Mouse (Mus musculus) thymus, adult 2 months (tissue): ENCODE data around the gene Frmd4a.

Experiments used
- CTCF ChIP-seq: fragments of 200-500 bp; IDR thresholded peaks from 2 replicates; pipeline ENCODE4 v1.5.1; 2012; ENCODE audit warnings: mild to moderate bottlenecking, control low read depth, low read length, moderate library complexity, borderline replicate concordance; ENCODE audit not compliant: control insufficient read depth, poor library complexity, insufficient read depth; ENCODE audit errors: extremely low read depth
- POLR2A ChIP-seq: fragments of 200-500 bp; IDR thresholded peaks from 2 replicates; pipeline ENCODE4 v1.6.1; 2012; ENCODE audit warnings: mild to moderate bottlenecking, low read length, control low read depth, moderate library complexity; ENCODE audit not compliant: control insufficient read depth, poor library complexity, insufficient read depth; ENCODE audit errors: extremely low read depth

DNA sequence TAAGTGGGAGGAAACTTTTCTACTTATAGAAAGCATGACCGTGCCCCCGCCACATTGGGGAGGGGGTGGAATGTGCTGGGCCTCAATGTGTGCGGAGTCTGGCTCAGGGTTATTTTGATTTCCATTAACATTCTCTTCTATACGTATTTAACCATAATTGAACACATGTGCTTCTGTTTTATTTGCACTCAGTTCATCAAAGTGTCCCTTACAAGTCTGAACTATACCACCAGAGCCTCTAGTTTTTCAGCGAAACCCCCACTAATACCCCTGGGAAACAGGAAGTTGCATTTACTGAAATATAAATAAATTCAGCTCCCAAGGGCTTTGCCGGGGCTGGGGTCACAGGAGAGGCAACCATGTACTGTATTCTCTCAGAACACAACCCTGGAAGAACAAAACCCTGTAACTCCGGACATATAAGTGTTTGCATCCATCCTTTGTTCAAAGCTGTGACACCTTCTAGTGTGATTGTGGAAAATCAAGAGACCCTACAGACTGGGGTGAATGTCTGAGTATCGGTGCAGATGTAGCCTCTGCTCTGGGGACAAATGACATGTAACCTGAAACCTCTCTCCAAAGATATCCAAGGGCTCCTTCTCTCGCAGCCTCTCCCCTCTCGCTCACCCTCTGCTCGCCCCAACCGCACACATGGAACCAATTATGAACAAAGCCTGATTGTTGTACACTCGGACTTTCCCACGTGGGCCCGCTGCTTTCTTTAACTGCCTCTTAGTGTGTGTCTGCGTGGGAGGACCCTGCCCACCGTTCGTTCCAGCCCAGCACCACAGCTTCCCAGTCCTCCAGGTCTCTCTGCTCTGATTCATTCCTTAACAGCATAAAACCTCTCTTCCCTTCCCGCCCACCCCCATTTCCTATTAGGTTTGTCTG, 281.1 kb downstream of the Frmd4a start:
- TF ChIP-seq CTCF (no peak), POLR2A (no peak)
